Mouse (Mus musculus) T-cell, adult 2 months (primary cell): Measurements from ENCODE around the gene 1700020N01Rik.

Experiments used
- DNase-seq: peaks from one replicate; pipeline ENCODE4 v3.0.0; 2022; ENCODE audit warnings: low spot score

Gene 1700020N01Rik

DNA sequence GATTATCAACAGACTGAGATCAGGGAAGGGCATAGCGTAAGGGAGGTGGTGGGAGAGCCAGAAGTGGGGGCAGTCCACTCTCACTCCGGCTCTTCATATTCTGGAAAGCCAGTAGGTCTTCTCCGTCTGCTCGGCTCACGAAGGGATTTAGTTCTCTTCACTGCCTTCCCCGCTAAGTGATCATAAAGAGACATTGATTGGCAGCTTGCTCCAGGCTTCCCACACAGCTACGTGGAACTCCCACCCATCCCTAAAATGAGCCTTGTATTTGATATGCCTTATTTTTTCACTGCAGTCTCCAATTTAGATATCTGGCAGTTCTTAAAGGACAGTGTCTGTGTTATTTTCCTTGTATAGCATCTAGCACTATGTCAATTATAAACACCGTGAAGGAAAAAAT lies 11.5 kb downstream of the 1700020N01Rik start:
- DNase-seq, result no peak

DNA sequence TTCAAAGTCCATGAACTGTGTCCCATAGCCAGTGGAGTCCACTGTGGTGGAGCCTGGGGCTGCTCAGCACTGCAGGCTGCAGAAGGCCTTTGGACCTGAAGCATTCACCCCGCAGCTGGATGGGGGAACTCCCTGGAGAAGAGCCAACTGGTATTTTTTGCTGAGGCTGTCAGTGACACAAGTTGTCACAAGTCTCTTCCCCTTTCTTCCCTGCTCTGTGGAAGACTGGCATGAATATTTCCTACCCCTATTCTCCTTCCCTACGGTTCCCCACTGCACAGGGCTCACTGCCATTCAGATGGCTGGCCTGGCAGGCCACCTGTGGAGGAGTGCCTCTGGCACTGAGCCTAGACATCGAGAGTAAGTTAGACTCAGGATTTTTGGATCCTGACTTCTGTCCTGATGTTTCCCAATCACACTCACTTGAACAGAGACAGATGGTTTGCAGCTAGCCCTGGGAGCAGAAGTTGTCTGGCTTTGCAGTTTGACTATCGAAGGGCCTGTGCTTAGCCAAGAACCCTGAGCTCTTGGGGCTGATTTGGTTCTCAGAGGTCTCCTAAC lies 12.1 kb downstream of the 1700020N01Rik start:
- DNase-seq, result no peak

DNA sequence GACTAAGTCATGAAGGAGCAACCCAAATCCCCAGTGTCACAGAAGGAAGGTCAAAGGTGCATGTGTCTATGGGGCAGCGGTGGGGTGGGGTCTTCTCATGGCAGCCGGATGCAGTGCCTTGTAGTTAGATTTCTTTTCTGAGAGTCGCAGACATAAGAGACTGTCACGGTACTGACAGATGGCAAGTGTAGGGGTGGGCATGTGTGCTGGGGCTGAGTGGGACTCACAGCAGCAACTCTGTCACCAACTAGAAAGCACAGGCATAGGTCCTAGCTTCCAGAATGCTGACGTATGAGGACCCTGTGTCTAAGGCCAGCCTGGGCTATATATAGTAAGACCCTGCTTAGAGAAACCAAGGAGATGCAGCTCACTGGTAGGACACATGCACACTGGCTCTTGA lies 12.7 kb downstream of the 1700020N01Rik start:
- no peak for DNase-seq

DNA sequence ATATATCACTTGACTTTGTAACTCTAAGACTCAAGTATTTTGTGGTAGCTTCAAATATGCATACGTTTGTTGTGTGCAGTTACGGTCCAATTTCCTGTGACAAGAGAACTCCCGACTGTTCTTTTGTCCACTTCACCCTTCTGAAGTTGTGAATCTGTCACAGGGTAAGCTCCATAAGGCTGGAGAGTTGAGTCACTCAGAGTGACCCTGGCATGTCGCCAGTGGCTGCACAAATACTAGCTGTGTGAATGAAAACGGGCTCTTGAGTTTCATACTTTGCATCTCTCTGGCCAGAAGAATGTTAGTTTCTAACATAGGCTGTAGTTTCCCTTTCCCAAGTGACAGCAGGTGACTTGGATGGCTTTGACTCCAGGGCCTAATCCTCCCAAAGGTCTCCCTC lies 14.0 kb downstream of the 1700020N01Rik start:
- no peak for DNase-seq

DNA sequence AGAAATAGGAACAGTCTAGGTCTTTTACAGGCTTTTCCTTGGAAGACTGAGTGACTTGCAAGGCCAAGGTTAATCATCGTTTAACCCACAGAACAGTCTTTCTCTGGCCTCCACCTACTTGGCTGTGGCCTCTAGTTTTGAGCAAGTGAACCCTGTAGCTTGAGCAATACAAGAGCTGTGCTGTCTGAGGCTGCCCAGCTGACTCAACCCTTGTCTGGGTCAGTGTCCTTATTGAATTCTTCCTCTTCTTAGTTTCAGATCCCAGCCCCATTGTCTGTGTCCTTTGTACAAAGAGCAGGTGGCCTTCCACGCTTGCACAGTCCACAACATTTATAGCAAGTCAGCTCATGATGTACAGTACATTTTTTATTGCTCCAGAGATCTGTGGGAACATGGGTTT lies 16.6 kb downstream of the 1700020N01Rik start:
- no peak for DNase-seq

- DNase-seq, result no peak
Observed at GRCm38 (mm10) chr10:21613021-21613860, 20.3 kb downstream of the 1700020N01Rik start.

GRCm38 (mm10) chr10:21614520-21614919 lies 21.6 kb downstream of the 1700020N01Rik start:
- no peak for DNase-seq

GRCm38 (mm10) chr10:21618745-21619508 lies 26.0 kb downstream of the 1700020N01Rik start:
- DNase-seq, result no peak

GRCm38 (mm10) chr10:21622065-21622464 lies 29.1 kb downstream of the 1700020N01Rik start:
- no peak for DNase-seq

- no peak for DNase-seq
Observed at GRCm38 (mm10) chr10:21628555-21628954, 35.6 kb downstream of the 1700020N01Rik start.

- DNase-seq, result no peak
Observed at GRCm38 (mm10) chr10:21629031-21629740, 36.2 kb downstream of the 1700020N01Rik start.

DNA sequence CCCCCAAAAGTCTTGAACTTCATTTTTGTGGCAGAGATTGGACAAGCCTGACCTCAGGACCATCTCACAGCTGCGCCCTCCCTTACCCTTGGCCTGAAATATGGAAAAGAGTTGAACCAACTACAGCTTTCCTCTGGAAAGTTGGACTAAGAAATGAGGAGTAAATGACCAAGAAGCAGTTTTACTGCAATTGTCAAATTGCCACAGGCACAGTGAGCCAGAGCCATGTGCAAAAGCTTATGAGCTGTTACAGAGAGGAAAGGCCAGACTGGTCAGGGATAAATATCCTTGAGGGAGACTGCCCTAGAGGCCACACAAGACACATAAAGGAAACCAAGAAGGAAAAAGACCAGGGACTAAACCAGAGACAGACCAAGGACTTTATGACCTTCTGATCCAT lies 38.5 kb downstream of the 1700020N01Rik start:
- DNase-seq, result no peak

DNA sequence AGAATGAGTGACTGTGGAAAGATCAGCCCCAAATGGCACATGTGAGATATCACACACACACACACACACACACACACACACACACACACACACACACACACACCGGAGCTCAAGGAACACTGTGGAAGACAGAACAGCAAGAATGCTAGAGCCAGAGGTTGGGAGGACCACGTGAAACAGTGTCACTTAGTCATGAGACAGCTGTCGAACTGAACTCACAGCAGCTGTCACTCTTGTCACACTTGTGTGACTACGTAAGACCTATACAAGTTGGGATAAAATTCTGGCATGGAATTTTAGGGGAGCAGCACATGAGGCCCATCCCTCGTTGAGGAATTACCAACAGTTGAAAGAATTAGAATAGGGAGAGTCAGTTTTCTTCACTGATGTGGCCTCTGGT lies 39.7 kb downstream of the 1700020N01Rik start:
- no peak for DNase-seq

- DNase-seq, result no peak
Observed at GRCm38 (mm10) chr10:21635988-21636710, 43.2 kb downstream of the 1700020N01Rik start.

- no peak for DNase-seq
Observed at GRCm38 (mm10) chr10:21636711-21637081, 43.8 kb downstream of the 1700020N01Rik start.

GRCm38 (mm10) chr10:21651388-21651787 lies 58.4 kb downstream of the 1700020N01Rik start:
- no peak for DNase-seq

DNA sequence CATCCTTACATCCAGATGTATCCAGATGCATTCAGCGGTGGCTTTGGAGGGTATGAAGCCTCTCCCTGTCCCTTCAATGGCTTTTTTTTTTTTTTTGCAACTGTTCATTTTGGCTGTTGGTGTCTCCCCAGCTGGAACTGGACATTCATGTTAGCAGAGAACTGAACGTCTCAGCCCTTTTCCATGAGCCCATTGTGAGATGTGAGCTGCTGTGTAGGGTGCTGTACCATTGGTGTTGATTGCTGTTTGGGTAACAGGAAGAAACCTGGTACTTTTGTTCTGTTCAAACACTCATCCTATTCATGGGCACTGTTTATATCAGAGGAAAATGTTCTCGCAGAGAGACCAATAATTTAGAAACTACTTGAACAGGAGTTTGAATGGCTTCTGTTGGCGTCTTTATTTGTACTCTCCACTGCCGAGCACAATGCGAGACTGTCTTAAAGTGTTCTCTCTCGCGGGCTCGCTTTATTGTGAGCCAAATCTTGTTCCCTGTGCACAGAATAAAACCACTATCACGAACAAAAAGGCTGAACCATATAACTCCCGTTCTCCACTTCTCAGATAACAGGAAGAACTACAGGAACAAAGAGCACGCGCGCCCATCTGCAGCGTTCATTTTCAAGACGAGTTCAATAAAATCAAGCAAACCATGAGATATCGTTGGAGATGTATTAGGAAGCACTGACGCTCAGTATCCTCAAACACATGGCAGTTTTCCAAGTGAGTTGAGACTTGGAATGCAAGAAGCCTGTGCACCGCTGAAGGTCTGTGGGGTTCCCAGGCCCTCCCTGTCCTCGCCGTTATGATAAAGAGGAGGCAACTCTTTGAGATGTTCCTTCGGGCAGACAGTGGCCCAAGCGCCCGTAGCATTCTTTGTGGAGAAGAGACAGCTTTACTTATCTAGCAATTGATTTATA lies 59.7 kb downstream of the 1700020N01Rik start:
- no peak for DNase-seq

DNA sequence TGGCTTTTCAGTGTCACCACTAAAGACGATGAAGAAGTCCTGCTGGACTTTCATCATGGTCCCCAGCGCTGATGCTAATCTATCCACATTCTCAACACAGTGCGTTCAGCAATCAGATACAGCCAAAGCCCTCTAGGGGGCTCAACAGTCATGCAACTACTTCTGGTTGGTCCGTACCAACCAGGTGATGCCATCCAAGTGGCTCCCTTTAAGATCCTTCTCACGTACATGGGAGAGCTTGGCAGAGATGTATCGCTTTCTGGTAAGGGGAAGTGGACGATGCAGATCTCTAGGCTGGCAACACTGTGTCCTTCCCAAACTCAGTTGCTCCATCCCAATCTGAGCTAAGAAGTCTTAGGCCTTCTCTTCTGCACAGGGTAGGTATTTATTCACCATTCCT lies 60.5 kb downstream of the 1700020N01Rik start:
- DNase-seq, result no peak

- DNase-seq, result peak; percentile 9
Observed at GRCm38 (mm10) chr10:21659576-21660246, 66.8 kb downstream of the 1700020N01Rik start.

DNA sequence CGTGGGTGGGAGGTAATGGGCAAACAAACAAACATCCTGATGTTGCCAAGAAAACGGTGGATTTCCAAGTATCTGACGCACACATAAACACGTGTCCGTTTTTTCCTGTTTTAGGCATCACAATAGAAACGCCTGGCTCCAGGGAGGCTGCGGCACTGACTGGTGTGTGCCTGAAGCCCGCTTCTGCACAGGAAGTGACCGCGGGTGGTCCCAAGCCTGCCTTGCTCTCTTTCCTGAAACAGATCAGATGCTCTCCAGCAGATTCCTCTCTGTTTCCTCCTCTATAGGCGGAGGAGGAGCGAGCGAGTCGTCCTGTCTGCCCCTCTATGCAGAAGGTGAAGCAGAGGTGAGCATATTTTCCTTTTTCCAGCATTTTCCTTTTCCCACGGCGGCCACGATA lies 76.0 kb downstream of the 1700020N01Rik start:
- DNase-seq, result no peak
